Mouse (Mus musculus): ENCODE measurements around the gene Fam19a1.

GRCm38 (mm10) chr6:96071567-96071966 lies 41.4 kb upstream of the Fam19a1 start:
- TF ChIP-seq POLR2A (IDR thresholded peaks at IDR 0.05; ENCODE audit: low read depth, low read length) (no peak), CTCF (IDR thresholded peaks at IDR 0.05; ENCODE audit: extremely low read depth, insufficient read length, insufficient replicate concordance, low read depth, low read length) (no peak)
